ENCODE assay signal across 21 mouse cellular contexts in the genomic region with DNA sequence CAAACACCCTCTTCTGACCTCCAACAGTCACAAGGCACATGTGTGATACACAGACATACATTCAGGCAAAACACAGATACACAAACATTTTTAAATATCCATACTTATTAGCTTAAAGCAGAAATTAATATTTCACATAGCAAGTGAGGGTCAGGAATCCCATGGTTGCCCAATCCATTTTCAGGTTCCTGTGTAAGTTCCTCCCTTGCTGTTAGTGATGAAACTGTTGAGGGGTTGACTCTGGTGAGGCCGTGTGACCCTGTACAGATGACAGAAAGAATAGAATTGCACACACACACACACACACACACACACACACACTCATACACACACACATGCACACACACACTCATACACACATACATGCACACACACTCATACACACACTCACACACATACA.
"Had no signal": no experiment of that assay in that cellular context is flagged by ENCODE, and none has a peak within 500 bp of the region (broad histone marks: within the 10 kb centered on the region; RNA-seq: fewer than 3 reads in every experiment).

No protein-coding gene starts in this region.

- H3K9me3 ChIP-seq: kidney, embryonic 15.5 days; liver, embryonic 15.5 days; midbrain, embryonic 10.5 days; midbrain, embryonic 13.5 days had no signal

- H3K27me3 ChIP-seq: kidney, embryonic 15.5 days; liver, embryonic 15.5 days; midbrain, embryonic 13.5 days; neural tube, embryonic 13.5 days had no signal

- H3K27ac ChIP-seq: kidney, embryonic 15.5 days; left cerebral cortex, adult 2 months; liver, embryonic 15.5 days; midbrain, embryonic 10.5 days; midbrain, embryonic 13.5 days; neural tube, embryonic 13.5 days had no signal

- ATAC-seq: midbrain, embryonic 13.5 days; midbrain, embryonic 16.5 days had no signal

- H3K9ac ChIP-seq: kidney, embryonic 15.5 days; liver, embryonic 15.5 days; lung, embryonic 14.5 days; midbrain, embryonic 13.5 days; neural tube, embryonic 13.5 days had no signal

- H3K4me1 ChIP-seq: kidney, embryonic 15.5 days; liver, embryonic 15.5 days; megakaryocyte, embryonic 14.5 days; midbrain, embryonic 10.5 days; midbrain, embryonic 13.5 days had no signal

- DNase-seq: kidney, adult 11 months; kidney, adult 8-10 months; kidney, postnatal 10 days; kidney, postnatal 36 days; layer of hippocampus, postnatal 36 days; lung, embryonic 14.5 days; lung, postnatal 10 days; lung, postnatal 4 days; thymus, adult 18-20 months; thymus, postnatal 14 days; thymus, postnatal 4 days had no signal

- H3K36me3 ChIP-seq: kidney, embryonic 15.5 days; liver, embryonic 15.5 days; midbrain, embryonic 10.5 days; midbrain, embryonic 13.5 days; neural tube, embryonic 13.5 days had no signal

- H3K4me3 ChIP-seq: kidney, embryonic 15.5 days; left cerebral cortex, adult 2 months; liver, embryonic 15.5 days; megakaryocyte, embryonic 14.5 days; midbrain, embryonic 10.5 days; midbrain, embryonic 13.5 days; myocyte; neural tube, embryonic 13.5 days had no signal

- H3K4me2 ChIP-seq: kidney, embryonic 15.5 days; liver, embryonic 11.5 days; liver, embryonic 15.5 days; lung, embryonic 14.5 days; midbrain, embryonic 13.5 days; neural tube, embryonic 13.5 days had no signal
